Mouse (Mus musculus) thymus, adult 2 months (tissue): ENCODE results near the gene Twsg1. TPM values are rescaled to one million over a fixed set of nuclear protein-coding genes. Genes with fewer than 3 reads are reported as not detected.

ENCODE experiments used
- DNase-seq: peaks from one replicate; pipeline ENCODE4 v3.0.0; 2021
- H3K27ac ChIP-seq: fragments of 200-500 bp; 2 replicates; pipeline ENCODE4 v1.5.1; 2012; ENCODE audit warnings: low read length, control low read depth; ENCODE audit not compliant: control insufficient read depth, insufficient read depth
- H3K27me3 ChIP-seq: fragments of 200-500 bp; 2 replicates; pipeline ENCODE4 v1.6.1; 2012; ENCODE audit warnings: mild to moderate bottlenecking, low read length, moderate library complexity, mixed read lengths; ENCODE audit not compliant: control insufficient read depth, insufficient read depth
- H3K36me3 ChIP-seq: fragments of 200-500 bp; 2 replicates; pipeline ENCODE4 v1.6.1; 2012; ENCODE audit warnings: mild to moderate bottlenecking, low read length, moderate library complexity; ENCODE audit not compliant: control insufficient read depth, insufficient read depth
- H3K4me1 ChIP-seq: fragments of 200-500 bp; replicated peaks from 2 replicates; pipeline ENCODE4 v1.6.1; 2012; ENCODE audit warnings: low read length; ENCODE audit not compliant: control insufficient read depth, insufficient read depth
- H3K4me3 ChIP-seq: fragments of 200-500 bp; 2 replicates; pipeline ENCODE4 v1.5.1; 2012; ENCODE audit warnings: mild to moderate bottlenecking, low read length, control low read depth, moderate library complexity; ENCODE audit not compliant: control insufficient read depth, insufficient read depth
- CTCF ChIP-seq: fragments of 200-500 bp; IDR thresholded peaks from 2 replicates; pipeline ENCODE4 v1.5.1; 2012; ENCODE audit warnings: mild to moderate bottlenecking, control low read depth, low read length, moderate library complexity, borderline replicate concordance; ENCODE audit not compliant: control insufficient read depth, poor library complexity, insufficient read depth; ENCODE audit errors: extremely low read depth
- POLR2A ChIP-seq: fragments of 200-500 bp; IDR thresholded peaks from 2 replicates; pipeline ENCODE4 v1.6.1; 2012; ENCODE audit warnings: mild to moderate bottlenecking, low read length, control low read depth, moderate library complexity; ENCODE audit not compliant: control insufficient read depth, poor library complexity, insufficient read depth; ENCODE audit errors: extremely low read depth
- WGBS: fragments of 180-500 bp; shearing (Covaris S2); methylation state at CpG from one replicate; pipeline ENCODE4 v1.1.7; 2018; 5-methylcytosine and 5-hydroxymethylcytosine counted together
- polyA plus RNA-seq: library from polyadenylated mRNA; depleted of rRNA; stranded (reverse); fragments of >200 nt; gene quantifications from 2 replicates; pipeline ENCODE4 v1.2.3, GENCODE M21; 2012

The Twsg1 gene
- polyA plus RNA-seq, 1 experiment = 35.2 TPM

- Histone ChIP-seq H3K4me3 (no peak overlapping the region), H3K36me3 (no peaks in the 10 kb centered on the region), H3K27me3 (no peaks in the 10 kb centered on the region), H3K4me1 (peaks cover 15% of the 10 kb centered on the region), H3K27ac (no peak overlapping the region)
- no peak for DNase-seq
- 91% methylated on average over 3 of the region's 3 CpGs for WGBS
- TF ChIP-seq POLR2A (no peak), CTCF (no peak)
Measured at GRCm38 (mm10) chr17:65959011-65959410, 8.0 kb upstream of the Twsg1 start.

GRCm38 (mm10) chr17:65958366-65958765 lies 7.3 kb upstream of the Twsg1 start:
- Histone ChIP-seq H3K4me3 (no peak overlapping the region), H3K27ac (no peak overlapping the region), H3K36me3 (no peaks in the 10 kb centered on the region), H3K27me3 (no peaks in the 10 kb centered on the region), H3K4me1 (peaks cover 20% of the 10 kb centered on the region)
- TF ChIP-seq POLR2A (no peak), CTCF (no peak)
- WGBS = 91% methylated on average over 1 of the region's 1 CpGs
- no peak for DNase-seq

- no peaks in the 10 kb centered on the region for H3K27me3 ChIP-seq
- TF ChIP-seq CTCF = no peak
- no peak for TF ChIP-seq POLR2A
- H3K27ac ChIP-seq = 0 out of 2 replicates have a peak overlapping the region, but pooled peaks have one; percentile 1
- WGBS = 93% methylated on average over 8 of the region's 8 CpGs
- no peaks in the 10 kb centered on the region for H3K36me3 ChIP-seq
- peaks cover 25% of the 10 kb centered on the region for H3K4me1 ChIP-seq
- no peak overlapping the region for H3K4me3 ChIP-seq
- DNase-seq = no peak
Measured at GRCm38 (mm10) chr17:65957782-65958325, 6.8 kb upstream of the Twsg1 start.

DNA sequence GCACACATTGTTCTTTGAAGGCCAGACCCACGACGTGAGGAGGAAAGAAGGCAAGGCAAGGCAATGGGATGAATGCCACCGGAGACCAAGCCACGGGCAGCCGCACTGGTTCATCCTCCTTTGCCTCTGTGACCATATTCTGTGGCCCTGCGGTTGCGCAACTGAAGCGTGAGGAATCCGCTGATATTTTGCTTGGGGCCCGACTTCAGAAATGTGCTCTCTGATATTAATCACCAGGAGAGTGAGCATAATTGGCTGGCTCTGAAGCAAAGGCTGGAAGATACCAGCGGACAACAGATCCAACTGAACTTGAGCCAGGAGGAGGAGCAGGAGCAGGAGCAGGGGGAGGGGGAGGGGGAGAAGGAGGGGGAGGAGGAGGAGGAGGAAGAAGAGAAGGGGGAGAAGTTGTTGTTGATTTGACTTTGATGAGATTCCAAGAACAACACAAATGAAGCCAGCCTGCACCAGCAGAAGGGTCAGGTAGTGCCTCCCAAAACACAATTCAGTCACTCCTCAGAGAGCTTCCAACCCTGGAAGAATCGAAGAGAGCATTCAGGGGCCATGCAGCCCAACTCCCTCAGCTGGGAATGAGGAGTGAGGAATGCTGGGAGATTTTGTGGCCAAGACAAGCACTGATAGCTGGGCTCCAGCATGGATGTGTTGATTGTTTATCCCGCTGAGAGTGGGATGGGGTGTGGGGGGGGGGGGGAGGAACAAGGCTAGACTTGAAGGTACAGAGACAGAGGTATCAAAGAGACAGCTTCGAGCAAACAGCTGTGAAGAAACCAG lies 6.2 kb upstream of the Twsg1 start:
- H3K27ac ChIP-seq = peak overlapping the region; percentile 31; the same call in 1 of the 2 replicates
- 70% methylated on average over 14 of the region's 14 CpGs for WGBS
- DNase-seq = no peak
- H3K4me1 ChIP-seq = peaks cover 25% of the 10 kb centered on the region
- no peaks in the 10 kb centered on the region for H3K36me3 ChIP-seq
- H3K27me3 ChIP-seq = no peaks in the 10 kb centered on the region
- H3K4me3 ChIP-seq = no peak overlapping the region
- no peak for TF ChIP-seq POLR2A
- no peak for TF ChIP-seq CTCF

GRCm38 (mm10) chr17:65956140-65956539 lies 5.1 kb upstream of the Twsg1 start:
- Histone ChIP-seq H3K27ac (no peak overlapping the region), H3K27me3 (no peaks in the 10 kb centered on the region), H3K36me3 (no peaks in the 10 kb centered on the region), H3K4me3 (no peak overlapping the region), H3K4me1 (peaks cover 28% of the 10 kb centered on the region)
- DNase-seq = no peak
- TF ChIP-seq POLR2A (no peak), CTCF (no peak)
- 96% methylated on average over 3 of the region's 3 CpGs for WGBS

GRCm38 (mm10) chr17:65953959-65954358 lies 2.9 kb upstream of the Twsg1 start:
- DNase-seq = no peak
- WGBS = 39% methylated on average over 4 of the region's 4 CpGs
- H3K36me3 ChIP-seq = no peaks in the 10 kb centered on the region
- H3K27ac ChIP-seq = no peak overlapping the region; the same call in 1 of the 2 replicates
- no peak overlapping the region for H3K4me3 ChIP-seq
- H3K4me1 ChIP-seq = peaks cover 31% of the 10 kb centered on the region
- H3K27me3 ChIP-seq = no peaks in the 10 kb centered on the region
- TF ChIP-seq CTCF = no peak
- TF ChIP-seq POLR2A = no peak
